Mouse (Mus musculus): Measurements from ENCODE around the gene 1700034J05Rik.

The 1700034J05Rik gene

DNA sequence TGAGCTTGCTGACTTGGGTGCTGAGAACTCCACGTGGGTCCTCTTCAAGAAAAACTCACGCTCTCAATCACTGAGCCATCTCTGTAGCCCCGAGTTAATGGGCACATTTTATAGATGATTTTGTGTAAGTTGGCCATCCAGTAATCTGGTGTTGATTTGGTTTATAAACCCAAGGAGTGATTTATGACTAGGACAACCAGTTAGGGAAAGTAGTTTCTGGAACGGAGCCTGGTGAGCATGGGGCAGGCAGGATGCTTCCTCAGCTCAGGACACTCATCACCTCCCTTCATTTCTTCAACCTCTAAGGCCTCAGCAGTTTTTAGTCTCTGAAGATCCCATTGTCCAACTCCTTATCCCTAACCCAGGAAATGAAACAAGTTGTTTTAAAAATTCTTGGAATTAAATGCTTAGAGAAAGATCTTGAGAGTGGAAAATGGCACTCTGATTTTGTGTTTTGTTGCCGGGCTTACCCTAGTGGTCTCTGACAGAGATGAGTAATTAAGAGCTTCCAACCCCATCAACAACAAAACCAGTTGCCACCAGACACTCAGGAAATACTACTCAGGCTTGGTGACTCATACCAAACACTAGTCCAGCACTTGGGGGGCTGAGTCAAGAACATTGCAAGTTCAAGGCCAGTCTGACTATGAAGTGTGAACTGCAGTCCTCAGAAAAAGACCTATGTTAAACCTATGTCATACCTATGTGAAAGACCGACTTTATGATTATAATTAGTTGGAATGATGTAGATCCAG, 9.4 kb upstream of the 1700034J05Rik start:
- no peak for DNase-seq

DNA sequence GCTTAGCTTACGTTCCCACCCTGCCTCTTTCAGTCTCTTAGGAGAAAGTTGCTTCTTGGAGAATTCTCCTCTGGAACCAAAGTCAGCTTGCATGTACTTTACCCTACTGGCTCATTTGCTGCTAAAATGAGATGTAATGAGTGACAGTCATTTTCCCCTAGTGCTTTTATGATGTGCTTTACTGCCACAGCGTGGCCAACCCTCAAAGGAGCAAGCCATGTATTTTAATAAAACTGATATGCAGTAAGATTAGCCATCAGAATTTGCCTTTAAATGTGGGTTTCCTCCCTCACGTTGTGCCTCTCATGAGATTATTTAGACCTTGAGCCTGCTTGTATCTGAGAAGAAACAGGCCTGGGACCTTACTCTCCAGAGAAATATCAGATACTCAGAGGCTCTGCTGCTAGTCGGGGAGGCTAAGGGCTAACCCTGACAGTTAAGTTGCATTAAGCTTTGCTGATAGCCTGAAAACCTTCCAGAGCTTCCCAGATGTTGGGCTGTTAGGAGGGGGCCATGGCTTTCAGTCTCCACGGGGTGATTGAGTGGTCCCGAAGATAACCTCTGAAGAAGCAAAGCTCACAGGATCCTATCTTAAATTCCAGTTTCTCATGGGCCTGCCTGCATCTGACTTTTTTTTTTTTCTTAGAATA, 7.7 kb upstream of the 1700034J05Rik start:
- no peak for DNase-seq

DNA sequence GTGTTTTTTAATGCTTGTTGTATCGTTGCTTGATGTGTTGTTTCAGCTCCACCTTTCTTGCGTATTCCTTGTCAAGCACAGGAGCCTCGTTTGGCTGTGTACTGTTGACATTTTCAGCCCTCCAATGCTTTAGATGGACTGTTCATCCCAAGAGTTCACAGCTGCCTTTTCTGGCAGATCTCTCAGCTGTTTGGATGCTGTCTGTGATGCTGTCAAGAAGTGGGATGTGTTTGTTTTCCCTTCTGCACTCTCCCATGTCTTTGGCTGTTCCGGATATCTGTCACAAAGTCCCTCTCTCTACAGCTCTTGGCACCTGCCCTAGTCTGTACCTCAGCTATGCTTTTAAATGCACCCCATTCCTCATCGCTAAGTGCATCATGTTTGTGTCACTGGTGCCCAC, 6.7 kb upstream of the 1700034J05Rik start:
- no peak for DNase-seq

DNA sequence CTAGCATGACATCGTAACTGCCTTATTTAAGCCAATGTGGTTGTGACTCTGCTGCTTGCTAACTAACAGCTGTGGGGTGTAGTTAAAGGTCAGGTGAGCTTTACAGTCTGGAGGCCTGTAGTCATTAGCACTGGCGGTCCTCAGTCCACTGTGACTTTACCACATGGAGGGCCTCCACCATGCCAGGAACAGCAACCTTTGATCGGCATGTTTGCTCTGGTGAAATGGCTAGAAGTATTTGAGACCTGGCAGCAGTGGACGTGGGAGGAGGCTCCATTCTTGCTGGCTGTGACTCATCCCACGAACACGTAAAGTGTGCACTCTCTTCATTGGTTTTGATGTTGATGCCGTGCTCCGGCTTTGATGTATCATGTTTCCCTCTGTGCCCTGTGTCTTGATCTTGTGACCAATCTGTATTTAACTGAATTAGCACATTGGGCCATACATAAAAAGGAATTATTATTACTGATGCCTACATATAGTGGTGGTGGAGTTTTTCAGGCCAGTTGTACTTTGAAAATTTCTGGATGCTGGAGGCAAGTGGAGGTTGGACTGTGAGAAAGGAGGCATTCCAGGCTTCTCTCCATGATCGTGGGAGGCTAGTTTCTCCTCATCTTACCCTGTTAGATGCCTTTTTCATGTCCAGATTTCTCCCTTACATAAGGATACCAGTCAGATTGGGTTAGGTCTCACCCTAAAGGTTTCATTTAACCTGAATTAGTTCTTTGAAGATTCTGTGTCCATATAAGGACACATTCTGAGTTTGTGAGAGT, 5.9 kb upstream of the 1700034J05Rik start:
- DNase-seq = no peak

DNA sequence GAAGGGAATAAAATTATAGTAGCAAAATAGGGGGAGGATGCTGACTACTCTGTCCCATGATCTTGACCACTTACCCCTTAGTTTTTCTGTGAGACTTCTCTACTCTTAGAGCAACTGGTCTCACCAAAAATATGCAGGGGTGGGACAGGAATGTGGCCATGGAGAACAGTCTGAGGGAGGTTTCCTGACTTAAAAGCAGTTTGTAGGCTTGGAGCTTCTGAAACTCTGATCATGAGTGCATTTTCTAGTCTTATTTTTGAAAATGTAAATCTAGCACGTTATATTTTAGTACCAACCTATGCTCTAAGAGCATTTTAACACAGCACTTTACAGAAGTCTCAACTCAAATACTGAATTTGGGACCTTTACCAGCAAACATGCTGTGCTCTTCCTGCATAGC, 4.5 kb upstream of the 1700034J05Rik start:
- DNase-seq = no peak

DNA sequence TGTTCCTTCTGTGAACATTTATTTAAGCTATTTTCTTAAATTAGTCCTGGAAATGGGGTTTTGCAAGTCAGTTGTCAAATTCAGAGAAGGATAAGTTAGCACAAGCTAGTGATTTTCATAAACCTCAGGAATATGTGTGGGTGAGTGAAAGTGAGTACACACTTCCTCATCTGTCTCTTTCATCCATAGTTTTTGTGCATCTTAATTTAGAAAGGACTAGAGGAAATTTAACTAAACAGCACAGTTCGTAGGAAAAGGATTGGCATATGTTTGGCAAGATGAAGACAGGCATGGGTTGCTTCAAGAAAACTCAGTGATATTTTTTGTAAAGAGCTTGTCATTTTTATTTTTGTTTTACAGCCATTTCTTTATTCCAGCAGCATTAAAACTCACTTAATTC, 2.7 kb upstream of the 1700034J05Rik start:
- DNase-seq = no peak

DNA sequence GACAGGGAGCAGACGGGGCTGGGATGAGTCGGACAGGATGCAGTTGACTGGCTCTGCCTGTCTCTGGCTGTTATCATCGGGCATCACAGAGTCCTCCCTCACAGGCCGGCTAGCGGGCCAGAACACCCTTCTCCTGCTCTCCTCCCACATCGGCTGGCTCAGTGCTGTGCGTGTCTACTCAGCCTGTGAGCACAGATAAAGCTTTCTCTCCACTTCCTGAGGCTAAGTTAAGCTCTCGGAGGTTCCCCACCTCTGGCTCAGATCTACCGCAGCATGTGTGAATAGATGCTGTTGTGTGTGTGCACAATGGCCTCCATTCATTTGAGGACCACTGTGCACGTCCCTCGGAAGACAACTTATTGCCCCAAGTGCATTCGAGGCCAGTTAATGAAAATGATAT, 1.7 kb upstream of the 1700034J05Rik start:
- no peak for DNase-seq

DNA sequence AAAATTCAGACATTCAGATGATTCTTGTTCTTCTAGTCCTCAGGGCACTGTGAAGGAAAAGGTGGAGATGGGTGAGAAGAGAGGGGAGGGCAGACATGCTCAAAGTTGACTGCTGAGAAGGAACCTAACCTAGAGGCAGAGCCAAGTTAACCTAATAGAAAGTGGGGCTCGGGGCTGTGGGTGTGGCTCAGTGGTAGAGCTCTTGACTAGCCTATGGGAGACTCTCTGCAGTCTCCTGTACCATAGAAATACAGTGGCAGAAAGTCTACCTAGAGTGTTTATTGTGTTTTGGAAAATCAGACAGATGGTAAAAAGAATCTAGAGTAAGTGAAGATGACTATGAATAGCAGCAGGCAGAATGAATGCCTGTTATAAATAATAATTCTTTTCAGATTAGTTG, 1.3 kb upstream of the 1700034J05Rik start:
- DNase-seq = no peak

DNA sequence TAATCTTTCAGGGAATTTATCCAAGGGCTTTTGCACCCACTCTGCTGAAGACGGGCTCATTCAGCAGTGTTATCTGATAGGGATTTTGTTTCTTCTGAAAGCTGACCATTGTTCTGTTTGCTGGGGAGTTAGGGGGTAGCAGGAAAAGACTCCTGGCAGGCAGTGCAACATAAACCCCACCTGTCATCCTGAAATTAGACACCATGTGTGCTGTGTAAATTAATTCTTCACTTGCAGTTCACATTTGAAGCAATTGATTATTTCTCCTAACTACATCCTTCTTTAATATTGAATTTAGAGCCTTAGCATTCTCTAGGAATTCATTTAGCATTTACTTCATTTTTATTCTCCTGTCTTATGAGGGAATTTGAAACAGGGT, 3.8 kb downstream of the 1700034J05Rik start:
- DNase-seq = no peak

DNA sequence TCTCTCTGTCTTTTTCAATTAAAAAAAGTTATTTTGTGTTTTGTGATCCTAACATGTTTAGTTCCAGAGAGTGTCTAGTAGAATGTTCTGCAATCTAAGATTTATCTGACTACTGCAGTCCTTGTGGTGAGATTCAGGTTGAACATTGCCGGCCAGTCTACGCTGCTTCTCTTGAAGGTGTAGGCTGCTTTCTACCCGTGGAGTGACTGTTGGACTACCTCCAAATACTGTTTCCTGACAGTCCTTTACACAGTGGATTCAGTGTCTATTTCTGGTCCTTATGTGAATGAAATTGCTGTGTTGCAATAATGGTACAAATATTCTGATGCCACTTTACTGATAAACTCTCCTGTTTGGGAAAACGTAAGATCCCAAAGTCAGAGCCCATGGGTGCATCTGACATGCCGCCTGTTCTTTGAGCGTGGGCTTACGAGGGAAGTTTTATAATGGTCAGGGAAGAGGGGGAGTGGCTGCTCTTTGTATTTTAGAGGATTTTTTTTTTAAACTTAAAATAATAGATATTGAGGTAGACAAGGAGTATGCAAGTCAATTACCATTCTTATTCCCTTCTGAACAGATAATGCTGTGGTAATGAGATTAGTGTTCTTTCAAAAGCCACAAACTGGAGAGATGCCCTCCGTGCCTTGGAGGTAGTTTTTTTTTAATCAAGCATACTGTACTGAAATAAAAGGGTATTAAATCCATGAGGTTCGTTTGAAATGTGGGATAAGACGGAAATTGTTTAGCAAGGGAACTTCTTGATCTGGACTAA, 4.4 kb downstream of the 1700034J05Rik start:
- no peak for DNase-seq

DNA sequence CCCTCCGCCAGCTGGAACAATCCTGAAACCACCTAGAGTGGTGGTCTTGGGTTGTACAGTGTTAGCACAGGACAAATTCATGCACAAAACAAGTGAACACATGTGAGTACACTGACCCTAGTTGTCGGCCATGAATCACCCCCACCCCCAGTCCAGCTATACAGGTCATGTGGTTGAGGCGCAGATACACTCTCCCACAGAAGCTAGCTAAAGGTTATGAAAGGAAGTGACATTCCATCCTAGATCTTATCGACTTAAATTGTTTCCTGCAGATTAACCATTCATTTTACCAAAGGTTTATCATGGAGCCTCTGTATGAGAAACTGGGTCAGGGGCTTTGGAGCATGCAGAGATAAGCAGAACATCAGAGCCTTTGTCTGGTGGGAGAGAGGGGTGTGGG, 7.0 kb downstream of the 1700034J05Rik start:
- no peak for DNase-seq

DNA sequence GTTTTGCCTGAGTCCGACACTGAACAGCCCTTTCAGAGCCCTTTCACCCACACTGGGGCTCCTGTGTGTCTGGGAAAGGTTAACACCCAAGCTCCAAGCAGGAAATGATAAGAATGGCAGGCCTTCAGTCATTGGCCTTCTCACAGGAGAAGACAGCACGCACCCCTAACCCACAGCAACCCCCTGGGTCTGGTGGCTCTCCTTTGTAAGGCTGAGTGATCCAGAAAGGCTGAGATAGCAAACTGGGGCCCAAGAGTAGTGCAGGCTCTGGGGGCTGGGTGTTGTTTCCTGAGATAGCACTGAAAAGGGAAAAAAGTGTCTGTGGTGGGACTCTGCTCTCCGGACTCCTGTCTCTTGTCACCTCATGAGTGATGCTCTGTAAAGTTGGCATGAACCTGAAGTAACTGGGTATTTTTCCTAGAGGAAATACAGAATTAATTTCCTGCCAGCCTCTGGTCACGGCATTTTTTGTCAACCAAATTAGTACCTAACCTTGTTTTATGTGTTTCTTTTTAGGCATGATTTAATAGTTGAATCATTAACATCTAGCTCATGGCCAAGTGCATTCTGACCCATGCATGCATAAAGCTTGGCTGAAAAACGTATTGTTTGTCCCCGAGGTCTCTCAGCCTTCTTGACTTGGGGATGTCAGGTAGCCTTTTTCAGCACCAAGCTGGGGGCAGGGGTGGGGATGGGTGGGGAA, 7.7 kb downstream of the 1700034J05Rik start:
- DNase-seq = peak; percentile 59

DNA sequence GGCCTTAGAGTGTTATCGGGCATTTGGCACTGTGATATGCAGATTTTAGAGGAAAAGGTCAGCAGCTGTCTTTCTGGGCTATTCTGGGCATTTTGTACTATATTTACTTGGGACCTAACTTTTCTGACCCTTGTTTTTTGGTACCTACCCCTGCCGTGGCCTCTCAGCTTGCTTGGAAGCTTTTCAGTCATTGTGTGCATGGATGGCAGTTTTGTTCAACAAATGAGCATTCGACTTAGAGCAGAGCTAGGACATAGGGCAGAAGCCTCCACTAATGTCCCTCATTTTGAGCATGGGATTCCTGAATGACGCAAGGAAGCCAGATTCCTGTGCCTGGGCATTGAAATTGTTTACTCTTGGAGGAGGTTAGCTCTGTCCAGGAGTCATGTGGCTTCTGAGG, 9.4 kb downstream of the 1700034J05Rik start:
- no peak for DNase-seq

DNA sequence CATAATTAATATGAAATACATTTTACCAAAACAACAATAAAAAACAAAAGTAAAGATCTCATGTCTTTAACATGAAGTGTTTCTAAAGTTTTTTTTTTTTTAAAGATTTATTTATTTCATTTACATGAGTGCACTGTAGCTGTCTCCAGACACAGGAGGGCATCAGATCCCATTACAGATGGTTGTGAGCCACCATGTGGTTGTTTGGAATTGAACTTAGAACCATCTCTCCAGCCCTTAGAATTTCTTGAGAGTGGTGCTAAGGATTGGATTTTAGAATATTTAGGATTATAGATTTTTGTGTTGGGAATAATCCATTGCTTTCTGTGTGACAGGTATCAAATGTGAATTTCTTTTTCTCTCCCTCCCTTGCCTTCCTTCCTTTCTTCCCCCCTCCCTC, 10.2 kb downstream of the 1700034J05Rik start:
- no peak for DNase-seq

DNA sequence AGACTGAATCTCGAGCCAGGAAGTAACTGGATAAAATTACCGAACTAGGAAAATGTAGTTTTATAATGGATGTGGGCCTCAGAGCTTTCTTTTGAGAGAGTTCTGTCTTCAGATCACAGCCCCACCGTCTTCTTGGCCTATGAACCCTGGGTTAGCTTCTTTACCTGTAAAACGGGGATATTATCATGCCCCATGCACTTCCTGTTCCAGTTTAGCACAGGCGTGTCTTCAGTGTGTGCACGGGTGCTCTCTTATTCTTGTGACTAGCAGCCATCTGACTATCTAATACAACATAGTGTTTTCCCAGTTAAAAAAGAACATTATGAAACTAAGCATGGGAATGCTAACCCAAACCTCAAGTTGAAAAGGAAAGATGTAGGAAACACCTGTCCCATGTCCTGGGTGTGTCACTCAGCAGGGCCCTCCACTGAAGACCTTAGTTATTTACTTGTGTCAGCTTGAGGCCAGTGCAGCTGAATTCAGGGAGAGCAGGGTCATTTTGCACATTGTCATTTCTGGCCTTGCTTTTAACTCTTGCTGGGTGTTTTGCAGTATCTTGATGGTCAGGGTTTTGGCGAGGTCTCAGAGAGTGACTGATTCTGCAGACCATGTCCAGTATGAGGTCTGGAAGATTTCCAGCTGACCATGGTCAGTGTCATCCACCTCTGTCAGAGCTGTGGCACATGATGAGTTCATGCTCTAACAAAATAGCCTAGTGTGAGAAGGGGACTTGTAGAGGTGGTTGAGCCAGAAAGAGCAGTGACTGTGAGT, 12.5 kb downstream of the 1700034J05Rik start:
- DNase-seq = no peak

DNA sequence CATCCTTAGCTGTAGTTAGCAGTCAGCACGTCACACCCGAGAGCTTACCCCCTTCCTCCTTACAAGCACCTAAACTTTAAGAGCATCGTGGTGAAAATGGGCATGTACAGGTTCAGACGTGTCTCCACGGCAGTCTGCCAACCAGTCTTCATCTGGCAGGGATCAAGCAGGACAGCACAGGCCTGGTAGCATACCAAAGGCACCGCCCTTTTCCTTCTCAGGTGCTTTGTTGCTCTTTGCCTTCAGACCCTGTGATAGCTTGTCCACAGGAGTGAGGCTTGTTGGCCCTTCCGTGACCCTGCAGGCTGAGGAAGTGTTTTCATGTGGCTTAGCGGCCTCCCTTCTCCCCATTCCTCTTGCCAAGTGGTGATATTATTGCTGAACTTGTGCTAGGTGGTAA, 15.2 kb downstream of the 1700034J05Rik start:
- DNase-seq = peak; percentile 40

DNA sequence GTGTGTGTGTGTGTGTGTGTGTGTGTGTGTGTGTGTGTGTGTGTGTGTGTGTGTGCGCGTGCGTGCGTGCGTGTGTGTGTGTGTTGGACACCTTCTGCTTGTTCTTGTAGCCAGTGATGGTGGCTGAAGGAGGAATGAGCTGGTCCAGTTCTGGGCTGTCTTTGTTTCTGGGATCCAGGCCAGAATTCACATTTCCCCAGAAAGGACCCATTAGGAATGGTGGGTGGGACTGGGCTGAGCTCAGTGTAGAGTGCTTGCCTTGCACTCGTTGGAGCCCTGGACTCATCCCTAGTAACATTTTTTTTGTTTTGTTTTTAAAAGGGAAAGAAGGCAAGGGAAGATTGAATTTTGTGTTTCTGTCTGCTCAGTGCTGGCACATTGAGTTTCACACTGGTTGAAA, 18.3 kb downstream of the 1700034J05Rik start:
- DNase-seq = peak; percentile 76

DNA sequence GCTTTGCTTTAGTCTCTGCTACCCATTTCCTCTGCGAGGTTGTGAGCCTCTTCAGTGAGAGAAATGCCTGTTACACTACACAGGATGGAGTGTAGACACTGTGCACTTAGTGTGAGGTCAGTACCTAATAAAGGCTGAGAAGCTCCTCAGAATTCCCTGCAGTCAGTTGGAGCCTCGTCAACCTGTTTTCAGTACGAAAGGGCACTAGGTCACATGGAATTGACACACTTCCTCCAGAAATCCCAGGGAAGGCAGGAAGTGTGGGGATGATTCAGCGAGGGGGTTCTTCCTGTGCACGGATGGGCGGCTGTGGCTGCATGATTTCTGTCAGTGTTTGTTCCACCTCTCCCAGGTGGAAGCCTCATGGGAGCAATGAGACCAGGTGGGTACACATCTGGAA, 21.1 kb downstream of the 1700034J05Rik start:
- DNase-seq = peak; percentile 74

DNA sequence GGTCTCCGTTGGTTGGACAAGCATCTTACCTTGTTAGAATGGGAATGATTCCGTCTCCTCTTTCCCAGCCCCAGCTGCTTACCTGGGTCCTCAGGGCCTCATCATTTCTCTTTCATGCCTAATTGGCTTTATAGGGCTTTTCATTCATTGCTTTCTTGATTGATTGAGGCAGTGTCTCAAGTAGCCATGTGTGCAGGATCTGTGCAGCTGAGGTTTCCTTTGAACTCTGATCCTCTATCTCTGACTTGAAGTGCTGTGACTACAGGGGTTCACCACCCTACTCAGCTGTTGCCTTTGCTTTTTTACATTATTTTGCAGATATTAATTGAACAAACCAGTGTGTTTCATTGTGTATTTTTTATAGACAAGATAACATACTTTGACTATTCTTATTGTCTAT, 25.2 kb downstream of the 1700034J05Rik start:
- DNase-seq = no peak

DNA sequence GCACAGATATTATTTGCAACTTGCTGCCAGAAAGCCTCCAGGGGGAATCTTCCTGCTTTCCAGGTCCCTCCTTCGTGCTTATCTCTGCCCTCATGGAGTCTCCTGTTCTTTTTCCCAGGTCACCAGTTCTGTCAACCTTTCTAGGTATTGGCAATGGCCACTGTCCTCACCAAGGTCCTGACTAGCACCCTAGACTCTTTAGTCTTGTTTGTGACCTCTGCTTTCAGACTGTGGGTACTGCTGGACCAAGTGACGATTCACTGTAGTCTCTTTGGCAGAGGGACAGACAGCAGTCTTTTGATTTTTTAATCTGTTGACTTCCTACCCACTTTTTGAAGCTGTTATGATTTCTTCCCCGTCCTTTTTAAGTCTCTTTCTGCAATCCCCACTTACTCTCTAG, 26.1 kb downstream of the 1700034J05Rik start:
- no peak for DNase-seq

DNA sequence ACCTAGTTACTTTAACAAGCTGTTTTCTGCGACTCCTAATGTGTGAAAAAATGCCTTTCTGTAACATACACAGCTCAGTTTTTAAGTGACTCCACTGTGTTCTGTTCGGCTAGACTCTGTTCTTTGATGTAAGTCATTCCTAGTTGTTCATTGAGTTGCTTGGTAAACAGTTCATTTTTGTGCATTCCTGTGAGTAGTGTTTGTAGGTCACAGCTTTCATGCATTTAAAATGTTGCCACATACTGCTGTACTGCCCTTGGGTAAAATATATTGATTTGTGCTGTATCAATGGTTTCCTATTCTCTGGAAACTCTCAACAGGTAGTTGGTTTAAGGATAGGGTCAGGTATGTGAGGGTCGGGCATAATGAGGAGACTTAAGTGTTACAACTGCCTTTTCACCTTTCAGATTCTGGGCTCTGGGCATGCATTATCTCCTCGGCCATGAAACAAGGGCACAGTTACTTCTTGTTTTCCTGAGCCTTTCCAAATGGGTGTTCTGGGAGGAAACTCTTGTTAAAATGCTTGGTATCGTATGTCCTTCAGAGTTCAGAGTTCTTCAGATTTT, 27.7 kb downstream of the 1700034J05Rik start:
- no peak for DNase-seq
